Mouse (Mus musculus): Measurements from ENCODE around the gene Hist1h3b. TPM values are rescaled to one million over a fixed set of nuclear protein-coding genes. Genes with fewer than 3 reads are reported as not detected.

Gene Hist1h3b
- polyA plus RNA-seq, 1 experiment from 2014 or later, result 0.65 TPM

DNA sequence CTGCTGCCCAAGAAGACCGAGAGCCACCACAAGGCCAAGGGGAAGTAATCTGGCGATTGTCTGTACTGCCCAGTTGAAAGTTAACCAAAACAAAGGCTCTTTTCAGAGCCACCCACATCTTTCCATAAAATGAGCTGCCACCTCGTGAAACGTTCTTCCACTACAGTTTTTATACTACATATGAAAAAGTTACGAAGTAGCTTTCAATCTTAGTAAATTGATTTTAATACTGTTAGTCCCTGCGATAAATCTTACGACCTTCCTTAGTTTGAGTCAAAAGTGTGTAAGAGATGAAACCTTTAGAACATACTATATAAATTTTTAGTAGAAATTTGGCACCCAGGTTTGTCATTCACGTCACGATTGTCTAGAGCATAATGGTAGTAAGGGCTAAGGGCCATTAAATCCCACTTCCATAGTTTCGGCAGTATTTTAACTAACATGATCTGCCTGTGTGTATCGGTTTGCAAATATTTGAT is 550 bp upstream of the Hist1h3b start:
- no peak for DNase-seq (ENCODE audit: low read depth, low spot score)
- no peak for ATAC-seq
- in situ Hi-C loops (cut with MboI; ENCODE audit: low pct_unique_long_range_greater_than_20kb), result loop anchor here (25.0 kb wide), 1 partner anchor 1964 kb away; the partner anchor contains the start of genes Hist1h1b, Hist1h2an, Hist1h2bp and Hist1h3i
- H3K27me3 ChIP-seq, result no peaks in the 10 kb centered on the region
- ChIA-PET POLR2A (interaction anchor here (0.8 to 1.2 kb wide), 3 partner anchors 10 to 183 kb away, joined by 3 to 4 read pairs (median 3); partner anchors contain the start of gene Hist1h4a), CTCF (interaction anchor here (1.3 to 1.6 kb wide), 2 partner anchors 12 to 51 kb away, joined by 3 to 4 read pairs; no protein-coding TSS in a partner anchor)
- no peak for TF ChIP-seq CTCF (IDR thresholded peaks at IDR 0.05)

DNA sequence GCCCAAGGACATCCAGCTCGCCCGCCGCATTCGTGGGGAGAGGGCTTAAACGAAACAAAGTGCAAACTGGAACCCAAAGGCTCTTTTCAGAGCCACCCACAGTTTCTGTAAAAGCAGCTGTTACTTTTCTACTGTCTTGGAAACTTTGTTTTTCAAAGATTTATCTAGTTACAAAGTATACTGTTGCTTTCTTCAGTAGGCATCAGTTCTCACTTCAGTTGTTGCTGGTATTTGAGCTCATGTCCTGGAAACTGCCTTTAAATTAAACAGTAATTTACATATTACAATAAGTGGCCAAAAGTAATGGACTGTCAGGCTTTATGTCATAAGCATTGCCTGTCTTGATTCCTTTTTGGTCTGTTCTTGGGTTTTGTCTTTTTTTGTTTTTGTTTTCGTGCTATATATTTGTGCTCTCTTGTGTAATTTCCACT is 690 bp downstream of the Hist1h3b start:
- in situ Hi-C loops (cut with MboI; ENCODE audit: low pct_unique_long_range_greater_than_20kb), result loop anchor here (25.0 kb wide), 1 partner anchor 1965 kb away; the partner anchor contains the start of genes Hist1h1b, Hist1h2an, Hist1h2bp and Hist1h3i
- ATAC-seq (no peak), DNase-seq (ENCODE audit: low read depth, low spot score) (no peak)
- POLR2A ChIA-PET, result interaction anchor here (1.0 kb wide), 1 partner anchor 11 kb away, joined by 3 read pairs; the partner anchor contains the start of gene Hist1h1a
- no peak for TF ChIP-seq CTCF (IDR thresholded peaks at IDR 0.05)
- H3K27me3 ChIP-seq, result no peaks in the 10 kb centered on the region
- CTCF ChIA-PET, result interaction anchor here (1.3 to 1.6 kb wide), 2 partner anchors 13 to 52 kb away, joined by 3 to 4 read pairs; no protein-coding TSS in a partner anchor

DNA sequence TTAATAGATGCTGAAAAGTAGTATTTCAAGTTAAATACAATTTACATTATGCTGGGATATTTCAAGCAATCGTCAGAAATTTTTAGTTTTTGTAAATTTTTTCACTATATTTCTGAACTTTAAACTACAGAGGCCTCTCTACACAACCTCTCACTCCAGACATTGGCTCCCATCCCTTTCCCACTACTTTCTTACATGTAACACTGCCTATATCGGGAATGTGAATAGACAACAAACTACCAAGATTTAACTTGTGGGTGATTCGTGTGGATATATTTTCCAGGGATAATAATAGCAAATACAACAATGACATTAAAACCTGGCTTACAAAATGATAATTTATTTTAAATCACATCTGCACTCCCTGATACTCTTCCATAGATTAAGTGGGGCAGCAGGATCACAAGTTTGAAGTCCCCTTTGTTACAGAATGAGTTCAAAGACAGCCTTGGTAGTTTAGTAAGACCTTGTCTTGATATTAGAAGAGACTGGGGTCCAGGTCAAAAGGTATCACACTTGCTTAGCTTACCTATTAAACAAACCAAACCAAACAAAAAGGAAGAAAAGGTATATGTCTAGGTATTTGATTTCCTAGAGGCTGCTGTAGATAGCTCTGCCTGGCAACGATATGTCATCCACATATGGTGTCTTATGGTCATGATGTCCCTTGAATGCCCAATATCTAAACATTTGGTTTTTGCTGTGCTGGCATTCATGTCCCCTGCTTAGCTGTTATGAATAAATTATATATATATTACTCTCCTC is 1.4 kb downstream of the Hist1h3b start:
- CTCF ChIA-PET, result interaction anchor here (1.1 kb wide), 1 partner anchor 10 kb away, joined by 4 read pairs; the partner anchor contains the start of gene Hist1h1a
- DNase-seq (ENCODE audit: low read depth, low spot score) (no peak), ATAC-seq (no peak)
- H3K27me3 ChIP-seq, result no peaks in the 10 kb centered on the region
- POLR2A ChIA-PET, result interaction anchor here (1.0 kb wide), 1 partner anchor 10 kb away, joined by 3 read pairs; the partner anchor contains the start of gene Hist1h1a
- TF ChIP-seq CTCF (IDR thresholded peaks at IDR 0.05), result no peak
- in situ Hi-C loops (cut with MboI; ENCODE audit: low pct_unique_long_range_greater_than_20kb), result loop anchor here (25.0 kb wide), 1 partner anchor 1966 kb away; the partner anchor contains the start of genes Hist1h1b, Hist1h2an, Hist1h2bp and Hist1h3i

DNA sequence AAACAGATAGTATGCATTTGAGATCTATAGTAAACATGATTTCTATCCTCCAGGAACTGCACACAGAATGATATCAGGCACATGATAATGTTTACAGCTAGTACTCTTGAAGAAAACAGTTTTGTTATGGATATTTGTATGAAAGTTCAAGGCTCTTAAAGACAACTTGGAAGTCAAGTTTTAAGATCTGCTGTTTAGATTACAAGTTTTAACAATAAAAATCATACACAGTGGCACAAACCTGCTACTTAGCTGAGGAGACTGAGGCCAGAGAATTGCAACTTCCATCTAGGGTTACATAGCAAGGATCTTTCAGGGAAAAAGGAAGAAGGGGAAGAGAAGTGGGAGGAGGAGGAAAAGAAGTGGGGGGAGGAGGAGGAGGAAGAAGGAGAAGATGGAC is 2.9 kb downstream of the Hist1h3b start:
- ChIA-PET POLR2A (interaction anchor here (0.6 kb wide), 1 partner anchor 567 kb away, joined by 3 read pairs; no protein-coding TSS in a partner anchor), CTCF (no interaction called here)
- DNase-seq (ENCODE audit: low read depth, low spot score) (no peak), ATAC-seq (no peak)
- in situ Hi-C loops (cut with MboI; ENCODE audit: low pct_unique_long_range_greater_than_20kb), result loop anchor here (25.0 kb wide), 1 partner anchor 1968 kb away; the partner anchor contains the start of genes Hist1h1b, Hist1h2an, Hist1h2bp and Hist1h3i
- H3K27me3 ChIP-seq, result no peaks in the 10 kb centered on the region
- no peak for TF ChIP-seq CTCF (IDR thresholded peaks at IDR 0.05)

DNA sequence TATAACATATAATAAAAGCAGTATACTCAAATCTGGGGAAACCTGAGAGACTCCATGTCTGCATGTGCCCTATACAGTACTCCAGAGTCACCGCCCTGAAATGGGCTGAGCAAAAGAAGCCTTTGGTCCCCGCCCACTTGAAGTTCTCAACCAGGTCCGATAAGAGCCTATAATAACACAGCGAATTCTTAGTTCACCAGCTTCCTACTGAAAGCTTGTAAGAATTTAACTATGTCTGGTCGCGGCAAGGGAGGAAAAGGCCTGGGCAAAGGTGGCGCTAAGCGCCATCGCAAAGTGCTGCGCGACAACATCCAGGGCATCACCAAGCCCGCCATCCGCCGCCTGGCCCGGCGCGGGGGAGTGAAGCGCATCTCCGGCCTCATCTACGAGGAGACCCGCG is 4.7 kb downstream of the Hist1h3b start, which contains the start of gene Hist1h4b:
TSS of gene Hist1h4b (plus strand) at position 224 of the 400 bp plus-strand sequence.
- in situ Hi-C loops (cut with MboI; ENCODE audit: low pct_unique_long_range_greater_than_20kb), result loop anchor here (25.0 kb wide), 1 partner anchor 1969 kb away; the partner anchor contains the start of genes Hist1h1b, Hist1h2an, Hist1h2bp and Hist1h3i
- TF ChIP-seq CTCF (IDR thresholded peaks at IDR 0.05), result no peak
- CTCF ChIA-PET, result no interaction called here
- H3K27me3 ChIP-seq, result no peaks in the 10 kb centered on the region
- POLR2A ChIA-PET, result interaction anchor here (0.5 to 1.0 kb wide), 2 partner anchors 15 to 17 kb away, joined by 3 to 4 read pairs; no protein-coding TSS in a partner anchor
- DNase-seq (ENCODE audit: low read depth, low spot score) (no peak), ATAC-seq (peak; percentile 50)

DNA sequence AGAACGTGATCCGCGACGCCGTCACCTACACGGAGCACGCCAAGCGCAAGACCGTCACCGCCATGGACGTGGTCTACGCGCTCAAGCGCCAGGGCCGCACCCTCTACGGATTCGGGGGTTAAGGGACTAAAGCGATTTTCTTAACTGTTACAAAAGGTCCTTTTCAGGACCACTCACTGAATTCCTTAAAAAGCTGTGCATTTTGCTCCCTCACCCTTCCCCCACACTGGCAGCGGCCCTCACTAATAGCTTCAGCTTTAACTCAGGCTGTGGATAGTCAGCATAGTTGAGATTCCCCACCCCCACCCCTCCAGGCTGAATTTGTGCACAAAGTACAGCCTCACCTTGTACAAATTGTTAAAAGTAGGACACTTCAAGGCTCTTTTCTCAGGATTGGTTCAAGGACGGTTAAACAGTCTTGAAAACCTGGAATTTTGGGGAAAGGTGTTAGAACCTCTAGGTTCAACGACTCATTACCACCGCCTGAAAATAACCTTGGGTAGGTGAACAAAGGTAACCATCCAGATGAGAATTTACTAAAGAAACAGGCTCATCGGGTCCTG is 5.2 kb downstream of the Hist1h3b start:
- CTCF ChIA-PET, result no interaction called here
- ATAC-seq (no peak), DNase-seq (ENCODE audit: low read depth, low spot score) (no peak)
- POLR2A ChIA-PET, result interaction anchor here (0.5 to 1.0 kb wide), 2 partner anchors 15 to 18 kb away, joined by 3 to 4 read pairs; no protein-coding TSS in a partner anchor
- H3K27me3 ChIP-seq, result no peaks in the 10 kb centered on the region
- in situ Hi-C loops (cut with MboI; ENCODE audit: low pct_unique_long_range_greater_than_20kb), result loop anchor here (25.0 kb wide), 1 partner anchor 1970 kb away; the partner anchor contains the start of genes Hist1h1b, Hist1h2an, Hist1h2bp and Hist1h3i
- no peak for TF ChIP-seq CTCF (IDR thresholded peaks at IDR 0.05)

DNA sequence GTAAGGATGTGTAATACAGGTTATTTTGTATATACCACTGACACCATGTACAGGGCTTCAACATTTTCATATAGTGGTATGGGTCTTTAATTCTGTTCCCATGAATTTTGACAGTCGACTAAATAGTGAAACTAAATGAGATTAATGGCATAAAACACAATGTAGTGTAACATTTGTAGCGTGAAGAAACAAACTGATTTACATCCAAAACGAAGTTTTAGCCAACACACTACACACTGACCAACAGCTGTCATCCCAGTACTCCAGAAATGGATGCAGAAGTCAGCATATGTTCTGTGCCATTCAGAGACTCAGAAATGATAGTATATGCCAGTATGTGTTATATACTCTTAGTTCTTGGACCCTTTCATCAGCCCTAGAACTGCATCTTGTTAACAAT is 5.9 kb downstream of the Hist1h3b start:
- ChIA-PET POLR2A (no interaction called here), CTCF (no interaction called here)
- no peak for DNase-seq (ENCODE audit: low read depth, low spot score)
- no peaks in the 10 kb centered on the region for H3K27me3 ChIP-seq
- TF ChIP-seq CTCF (IDR thresholded peaks at IDR 0.05), result no peak
- no peak for ATAC-seq
- in situ Hi-C loops (cut with MboI; ENCODE audit: low pct_unique_long_range_greater_than_20kb), result loop anchor here (25.0 kb wide), 1 partner anchor 1971 kb away; the partner anchor contains the start of genes Hist1h1b, Hist1h2an, Hist1h2bp and Hist1h3i

DNA sequence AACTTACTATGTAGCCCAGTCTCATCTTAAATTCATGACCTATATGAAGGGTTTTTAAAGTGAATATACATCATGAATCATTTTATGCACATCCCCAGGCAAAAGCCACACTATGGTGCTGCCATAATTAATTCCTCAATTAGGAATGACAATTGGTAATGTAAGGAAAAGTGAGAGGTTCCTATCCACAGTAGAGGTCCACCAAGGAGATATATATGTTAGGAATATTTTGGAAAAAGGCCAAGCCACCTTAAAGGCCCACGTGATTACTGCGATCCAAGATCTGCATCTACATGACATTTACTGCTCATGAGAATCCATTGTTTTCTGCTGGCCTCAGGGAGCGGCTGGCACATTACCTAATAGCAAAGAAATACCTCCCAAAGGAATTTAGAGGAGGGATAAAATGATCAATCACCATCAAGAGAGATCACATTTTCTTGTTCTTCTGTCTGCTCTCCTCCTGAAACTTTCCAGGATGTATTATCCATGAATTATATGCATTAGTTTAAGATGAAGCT is 7.2 kb downstream of the Hist1h3b start:
- no peak for DNase-seq (ENCODE audit: low read depth, low spot score)
- CTCF ChIA-PET, result interaction anchor here (1.5 kb wide), 1 partner anchor 23 kb away, joined by 3 read pairs; no protein-coding TSS in a partner anchor
- no peak for TF ChIP-seq CTCF (IDR thresholded peaks at IDR 0.05)
- POLR2A ChIA-PET, result interaction anchor here (1.4 kb wide), 1 partner anchor 61 kb away, joined by 4 read pairs; the partner anchor contains the start of gene Hist1h4c
- H3K27me3 ChIP-seq, result no peaks in the 10 kb centered on the region
- ATAC-seq, result no peak
- in situ Hi-C loops (cut with MboI; ENCODE audit: low pct_unique_long_range_greater_than_20kb), result loop anchor here (25.0 kb wide), 1 partner anchor 1972 kb away; the partner anchor contains the start of genes Hist1h1b, Hist1h2an, Hist1h2bp and Hist1h3i

DNA sequence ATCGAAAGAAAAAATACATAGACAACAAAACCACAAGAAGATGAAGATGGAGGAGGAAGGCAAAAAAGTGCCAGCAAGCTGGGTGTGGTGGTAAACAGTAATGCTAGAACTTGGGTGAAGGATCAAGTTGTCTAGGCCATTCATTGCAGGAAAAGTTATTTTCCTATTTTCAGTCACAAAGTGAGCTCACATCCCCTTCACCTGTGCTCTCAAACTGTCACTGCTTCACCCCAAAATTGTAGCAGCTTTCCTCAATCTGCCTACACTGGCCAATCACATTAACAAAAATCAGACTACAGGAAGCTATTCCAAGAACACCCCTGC is 7.8 kb downstream of the Hist1h3b start:
- ATAC-seq, result no peak
- in situ Hi-C loops (cut with MboI; ENCODE audit: low pct_unique_long_range_greater_than_20kb), result loop anchor here (25.0 kb wide), 1 partner anchor 1973 kb away; the partner anchor contains the start of genes Hist1h1b, Hist1h2an, Hist1h2bp and Hist1h3i
- POLR2A ChIA-PET, result interaction anchor here (1.4 kb wide), 1 partner anchor 61 kb away, joined by 4 read pairs; the partner anchor contains the start of gene Hist1h4c
- no peaks in the 10 kb centered on the region for H3K27me3 ChIP-seq
- no peak for DNase-seq (ENCODE audit: low read depth, low spot score)
- CTCF ChIA-PET, result interaction anchor here (0.9 to 1.5 kb wide), 2 partner anchors 13 to 23 kb away, joined by 3 read pairs; partner anchors contain the start of gene Hist1h2bb
- TF ChIP-seq CTCF (IDR thresholded peaks at IDR 0.05), result no peak
